Mouse (Mus musculus) testis, adult 2 months (tissue): ENCODE data around the gene Bpi. TPM values are rescaled to one million over a fixed set of nuclear protein-coding genes. Genes with fewer than 3 reads are reported as not detected.

Experiments used
- H3K27ac ChIP-seq: fragments of 200-500 bp; 2 replicates; pipeline ENCODE4 v1.5.1; 2012; ENCODE audit warnings: low read depth, low read length; ENCODE audit not compliant: control insufficient read depth, insufficient read depth
- H3K27me3 ChIP-seq: fragments of 200-500 bp; 2 replicates; pipeline ENCODE4 v1.6.1; 2012; ENCODE audit warnings: mild to moderate bottlenecking, low read length, moderate library complexity; ENCODE audit not compliant: control insufficient read depth, insufficient read depth
- H3K36me3 ChIP-seq: fragments of 200-500 bp; 2 replicates; pipeline ENCODE4 v1.6.1; 2012; ENCODE audit warnings: mild to moderate bottlenecking, low read length; ENCODE audit not compliant: control insufficient read depth, insufficient read depth
- H3K4me1 ChIP-seq: fragments of 200-500 bp; 2 replicates; pipeline ENCODE4 v1.6.1; 2012; ENCODE audit warnings: low read length; ENCODE audit not compliant: control insufficient read depth, insufficient read depth
- H3K4me3 ChIP-seq: fragments of 200-500 bp; 2 replicates; pipeline ENCODE4 v1.5.1; 2012; ENCODE audit warnings: low read depth, mild to moderate bottlenecking, low read length, moderate library complexity, mixed read lengths; ENCODE audit not compliant: control insufficient read depth
- CTCF ChIP-seq: fragments of 200-500 bp; IDR thresholded peaks from 2 replicates; pipeline ENCODE4 v1.5.1; 2012; ENCODE audit warnings: low read depth, mild to moderate bottlenecking, inconsistent platforms, low read length, moderate library complexity; ENCODE audit not compliant: control insufficient read depth, insufficient read depth, insufficient replicate concordance
- POLR2A ChIP-seq: fragments of 200-500 bp; IDR thresholded peaks from 2 replicates; pipeline ENCODE4 v1.6.1; 2012; ENCODE audit warnings: low read depth, mild to moderate bottlenecking, inconsistent platforms, low read length, moderate library complexity; ENCODE audit not compliant: control insufficient read depth
- polyA plus RNA-seq: library from polyadenylated mRNA; depleted of rRNA; stranded (reverse); fragments of >200 nt; gene quantifications from 2 replicates; pipeline ENCODE4 v1.2.3, GENCODE M21; 2012

The Bpi gene
- polyA plus RNA-seq, 1 experiment, result 67.8 TPM

DNA sequence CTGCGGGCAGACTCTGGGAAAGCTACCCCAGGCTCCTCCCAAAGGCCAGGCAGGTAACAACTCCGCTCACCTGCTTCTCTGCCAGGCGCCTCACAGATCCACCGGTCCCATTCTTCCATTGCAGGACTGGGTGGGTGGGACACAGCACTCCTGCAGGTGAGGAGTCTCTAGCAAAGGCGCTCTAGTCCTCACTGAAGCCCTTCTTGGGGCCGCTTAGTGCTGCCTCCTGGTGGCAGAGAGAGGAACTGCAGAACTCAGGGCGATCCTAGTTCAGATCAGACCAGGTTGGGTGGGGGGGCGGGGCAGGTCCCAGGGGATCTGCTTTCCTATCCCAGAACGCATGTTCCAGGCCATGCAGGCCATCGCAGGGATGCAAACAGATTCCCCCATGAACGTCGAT is 887 bp downstream of the Bpi start:
- Histone ChIP-seq H3K4me3 (peak overlapping the region; percentile 85), H3K27me3 (no peaks in the 10 kb centered on the region)

DNA sequence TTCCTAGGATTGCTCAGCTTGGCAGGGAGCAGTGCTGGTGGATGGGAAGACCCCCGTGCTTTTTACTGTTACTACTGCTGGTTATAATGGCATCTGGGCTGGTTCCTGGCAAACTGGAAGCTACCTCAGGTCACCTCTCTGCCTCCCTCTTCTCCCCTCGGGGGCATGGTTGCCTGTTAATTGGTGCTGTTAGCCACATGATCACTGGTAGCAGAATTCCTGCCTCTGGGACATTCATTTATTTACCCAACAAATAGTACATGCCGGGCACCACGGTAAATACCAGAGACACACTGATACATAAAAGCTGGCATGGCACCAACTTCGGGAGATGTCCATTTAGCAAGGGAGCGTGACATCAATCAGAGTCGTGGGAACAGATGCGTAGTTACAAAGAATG is 1.6 kb downstream of the Bpi start:
- peaks cover 20% of the 10 kb centered on the region for H3K4me1 ChIP-seq
- H3K27me3 ChIP-seq, result no peaks in the 10 kb centered on the region
- no peak for TF ChIP-seq CTCF
- no peak for TF ChIP-seq POLR2A
- no peaks in the 10 kb centered on the region for H3K36me3 ChIP-seq
- no peak overlapping the region for H3K4me3 ChIP-seq
- H3K27ac ChIP-seq, result no peak overlapping the region

More for the DNA sequence above, 887 bp downstream of the Bpi start:
- no peaks in the 10 kb centered on the region for H3K36me3 ChIP-seq
- TF ChIP-seq CTCF (peak; percentile 94), POLR2A (no peak)
- H3K27ac ChIP-seq, result no peak overlapping the region
- H3K4me1 ChIP-seq, result peaks cover 21% of the 10 kb centered on the region

GRCm38 (mm10) chr2:158264877-158265276 is 7.0 kb downstream of the Bpi start:
- no peak overlapping the region for H3K4me3 ChIP-seq
- no peaks in the 10 kb centered on the region for H3K36me3 ChIP-seq
- TF ChIP-seq POLR2A (no peak), CTCF (no peak)
- H3K27me3 ChIP-seq, result no peaks in the 10 kb centered on the region
- H3K4me1 ChIP-seq, result no peaks in the 10 kb centered on the region
- H3K27ac ChIP-seq, result no peak overlapping the region

DNA sequence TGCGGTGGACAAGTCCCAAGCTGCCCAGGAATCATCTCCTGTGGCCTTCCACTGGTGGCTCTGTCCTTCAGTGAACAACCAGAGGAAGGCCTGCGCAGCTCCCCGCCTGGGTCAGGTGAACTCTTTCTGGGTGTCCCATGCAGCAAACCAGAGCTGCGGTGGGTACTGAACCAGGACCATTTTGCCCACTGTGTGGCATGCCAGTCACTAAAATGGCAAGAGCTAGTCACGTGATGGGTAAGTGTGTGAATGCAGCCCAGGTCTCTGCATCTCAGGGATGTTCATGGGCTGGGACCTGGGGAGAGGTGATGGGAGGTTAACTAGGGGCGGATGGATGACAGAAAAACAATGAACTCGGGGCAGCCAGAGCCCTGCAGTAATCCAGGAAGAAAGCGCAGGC is 12.1 kb downstream of the Bpi start:
- Histone ChIP-seq H3K36me3 (no peaks in the 10 kb centered on the region), H3K27me3 (no peaks in the 10 kb centered on the region), H3K4me1 (no peaks in the 10 kb centered on the region), H3K4me3 (no peak overlapping the region), H3K27ac (no peak overlapping the region)
- TF ChIP-seq CTCF (no peak), POLR2A (no peak)

GRCm38 (mm10) chr2:158273646-158274045 is 15.8 kb downstream of the Bpi start:
- Histone ChIP-seq H3K27me3 (no peaks in the 10 kb centered on the region), H3K36me3 (no peaks in the 10 kb centered on the region), H3K27ac (no peak overlapping the region), H3K4me1 (no peaks in the 10 kb centered on the region), H3K4me3 (no peak overlapping the region)
- no peak for TF ChIP-seq POLR2A
- TF ChIP-seq CTCF, result no peak

DNA sequence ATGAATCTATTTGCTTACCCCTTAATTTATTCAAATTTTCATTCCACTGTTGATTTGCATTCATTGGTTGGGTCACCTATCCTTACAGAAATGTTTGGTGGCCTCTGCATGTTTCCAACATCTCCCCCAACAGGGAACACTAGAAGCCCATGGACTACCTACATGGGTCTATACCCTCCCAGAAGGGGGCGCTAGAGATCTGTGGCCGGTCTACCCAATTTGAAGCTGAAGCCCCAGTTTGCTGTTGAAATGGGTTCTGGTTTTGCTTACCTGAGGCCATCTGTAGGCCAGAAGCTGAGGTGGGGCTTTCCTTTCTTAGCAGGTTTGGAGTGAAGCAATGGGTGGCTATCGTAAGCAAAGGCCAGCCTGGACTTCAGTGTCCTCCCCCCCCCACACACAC is 17.5 kb downstream of the Bpi start:
- H3K4me3 ChIP-seq, result no peak overlapping the region
- no peak for TF ChIP-seq POLR2A
- no peak for TF ChIP-seq CTCF
- no peaks in the 10 kb centered on the region for H3K4me1 ChIP-seq
- no peaks in the 10 kb centered on the region for H3K27me3 ChIP-seq
- no peak overlapping the region for H3K27ac ChIP-seq
- no peaks in the 10 kb centered on the region for H3K36me3 ChIP-seq

DNA sequence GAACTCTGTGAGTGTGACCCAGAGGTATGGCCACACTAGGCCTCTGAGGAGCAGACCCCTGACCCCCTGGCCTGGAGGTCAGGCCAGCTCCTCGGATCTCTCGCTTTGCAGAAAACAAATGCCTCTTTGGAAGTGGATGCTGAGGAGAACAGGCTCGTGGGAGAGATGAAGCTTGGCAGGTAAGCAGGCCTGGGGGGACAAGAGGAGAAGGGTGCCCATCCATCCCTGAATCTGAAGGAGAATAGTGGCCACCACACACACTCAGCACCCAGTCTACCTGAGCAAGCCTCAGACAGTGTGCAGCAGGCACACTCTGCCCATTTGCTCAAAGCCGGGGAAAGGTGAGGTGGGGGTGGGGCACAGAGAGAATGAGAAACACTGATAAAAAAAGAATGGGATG is 17.9 kb downstream of the Bpi start:
- no peaks in the 10 kb centered on the region for H3K27me3 ChIP-seq
- TF ChIP-seq POLR2A (no peak), CTCF (no peak)
- H3K27ac ChIP-seq, result no peak overlapping the region
- no peak overlapping the region for H3K4me3 ChIP-seq
- H3K36me3 ChIP-seq, result no peaks in the 10 kb centered on the region
- no peaks in the 10 kb centered on the region for H3K4me1 ChIP-seq

DNA sequence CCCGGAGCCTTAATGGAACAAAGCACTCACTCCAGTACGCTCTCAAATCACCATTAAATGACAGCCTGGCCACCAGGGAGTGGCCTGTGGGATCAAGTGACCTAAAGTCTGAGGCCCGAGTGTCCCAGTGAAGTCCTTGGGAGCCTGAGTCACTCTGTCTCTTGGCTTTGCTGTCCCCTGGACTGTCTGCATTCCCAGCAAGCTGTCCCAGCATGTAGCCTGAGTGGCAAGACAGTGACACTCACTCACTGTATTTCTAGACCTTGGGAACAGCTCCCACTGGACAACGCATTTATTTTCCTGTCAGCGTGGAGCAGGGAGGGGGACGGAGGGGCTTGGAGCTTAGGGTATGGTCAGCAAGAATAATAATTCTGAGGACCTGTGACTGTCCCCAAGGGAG is 18.6 kb downstream of the Bpi start:
- TF ChIP-seq CTCF (no peak), POLR2A (no peak)
- Histone ChIP-seq H3K27me3 (no peaks in the 10 kb centered on the region), H3K27ac (no peak overlapping the region), H3K4me3 (no peak overlapping the region), H3K36me3 (no peaks in the 10 kb centered on the region), H3K4me1 (peaks cover 4% of the 10 kb centered on the region)
